ENCODE assay signal across 14 mouse cellular contexts in the genomic region with DNA sequence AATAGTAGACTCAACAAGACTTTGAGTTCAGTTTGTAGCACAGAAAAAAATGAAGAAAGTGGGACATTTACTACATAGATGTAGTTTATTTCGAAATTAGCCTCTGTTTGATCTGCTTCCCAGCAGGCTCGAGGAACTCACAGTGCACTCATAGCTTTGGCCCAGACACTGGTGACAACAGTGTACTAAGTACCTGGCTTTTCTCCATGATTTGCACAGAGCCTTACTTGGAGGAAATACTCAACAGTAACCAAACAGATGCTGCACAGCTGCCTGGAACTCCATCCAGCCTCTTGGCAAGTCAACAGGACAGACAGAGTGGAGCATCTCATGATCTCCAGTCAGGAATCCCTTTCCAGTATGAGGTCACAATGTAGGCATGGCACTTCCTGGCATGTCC.
DNase-seq lines count a peak whose midpoint lies in the region; ATAC-seq lines count a peak whose summit lies in the region.
"Had no signal": no experiment of that assay in that cellular context is flagged by ENCODE, and none has a peak within 500 bp of the region (broad histone marks: within the 10 kb centered on the region; RNA-seq: fewer than 3 reads in every experiment).

No protein-coding gene starts in this region.

- no peak overlapping the region for H3K4me2 ChIP-seq in kidney, embryonic 16.5 days (replicated peaks; ENCODE audit: low read depth, low read length)
- H3K4me2 ChIP-seq: heart, embryonic 13.5 days; neural tube, embryonic 13.5 days had no signal

- intact Hi-C loops in heart, postnatal 14 days (cut with DNase I), result no loop called here

- H3K9me3 ChIP-seq in kidney, embryonic 16.5 days (ENCODE audit: low read length), result no peaks in the 10 kb centered on the region
- no peaks in the 10 kb centered on the region for H3K9me3 ChIP-seq in forebrain, embryonic 10.5 days
- H3K9me3 ChIP-seq: heart, embryonic 13.5 days; neural tube, embryonic 13.5 days had no signal

- no peak overlapping the region for H3K4me3 ChIP-seq in kidney, embryonic 16.5 days (ENCODE audit: low read length)
- H3K4me3 ChIP-seq in forebrain, embryonic 10.5 days, result no peak overlapping the region
- H3K4me3 ChIP-seq: heart, embryonic 13.5 days; neural tube, embryonic 13.5 days had no signal

- WGBS in kidney, embryonic 16.5 days, result 62% methylated on average over 2 of the region's 2 CpGs
- WGBS in forebrain, embryonic 10.5 days, result 80% methylated on average over 2 of the region's 2 CpGs

- ATAC-seq in kidney, embryonic 16.5 days (ENCODE audit: low FRiP score, low TSS enrichment), result no peak

- no peaks in the 10 kb centered on the region for H3K27me3 ChIP-seq in kidney, embryonic 16.5 days (ENCODE audit: insufficient read depth, low read length)
- no peaks in the 10 kb centered on the region for H3K27me3 ChIP-seq in forebrain, embryonic 10.5 days (ENCODE audit: poor library complexity, severe bottlenecking)
- H3K27me3 ChIP-seq: heart, embryonic 13.5 days; neural tube, embryonic 13.5 days had no signal

- DNase-seq in kidney, postnatal 10 days, result peak; percentile 21
- peak; percentile 26 to 27 for DNase-seq in gastrocnemius, adult 8-10 months (ENCODE audit: low spot score in 2 of 2)
- DNase-seq in heart, postnatal 14 days, result peak; percentile 52 to 71
- DNase-seq in lung, postnatal 14 days, result peak; percentile 68
- DNase-seq in layer of hippocampus, adult 18-20 months (ENCODE audit: low spot score in 2 of 2), result no peak
- DNase-seq in retina, postnatal 1 day, result no peak
- DNase-seq in forebrain, embryonic 10.5 days (ENCODE audit: extremely low spot score, low spot score), result no peak
- DNase-seq: kidney, adult 11 months; midbrain, embryonic 14.5 days; thymus, adult 2 months had no signal

- no peaks in the 10 kb centered on the region for H3K4me1 ChIP-seq in kidney, embryonic 16.5 days (ENCODE audit: insufficient read depth, low read length)
- H3K4me1 ChIP-seq in forebrain, embryonic 10.5 days, result no peaks in the 10 kb centered on the region
- H3K4me1 ChIP-seq: heart, embryonic 13.5 days; neural tube, embryonic 13.5 days had no signal

- H3K9ac ChIP-seq in kidney, embryonic 16.5 days (replicated peaks; ENCODE audit: low read length), result no peak overlapping the region
- H3K9ac ChIP-seq: heart, embryonic 13.5 days; liver, embryonic 14.5 days; neural tube, embryonic 13.5 days had no signal

- no peaks in the 10 kb centered on the region for H3K36me3 ChIP-seq in kidney, embryonic 16.5 days (ENCODE audit: insufficient read depth, low read length)
- H3K36me3 ChIP-seq in forebrain, embryonic 10.5 days (replicated peaks), result no peaks in the 10 kb centered on the region
- H3K36me3 ChIP-seq: heart, embryonic 13.5 days; neural tube, embryonic 13.5 days had no signal

- no peak overlapping the region for H3K27ac ChIP-seq in kidney, embryonic 16.5 days (ENCODE audit: low read length)
- H3K27ac ChIP-seq in forebrain, embryonic 10.5 days, result no peak overlapping the region
- H3K27ac ChIP-seq: heart, embryonic 13.5 days; liver, embryonic 14.5 days; neural tube, embryonic 13.5 days had no signal

Comparison
In these comparisons a context has a peak if more than half of its experiments do, and no peak if none do; other contexts are left out.
1. DNase-seq: peak in kidney, postnatal 10 days (single experiment), gastrocnemius, adult 8-10 months (2 of 2), heart, postnatal 14 days (2 of 2) and lung, postnatal 14 days (single experiment); none in layer of hippocampus, adult 18-20 months (0 of 2), retina, postnatal 1 day (single experiment) and forebrain, embryonic 10.5 days (single experiment).